Mouse (Mus musculus): ENCODE results near the gene Ms4a4b.
"Not testable (repeated sequence)": the region's sequence is repeated elsewhere in the genome, so short reads cannot be mapped to it uniquely, and the experiment has no call there.

Ms4a4b gene

GRCm38 (mm10) chr19:11486599-11486998 is 43.2 kb downstream of the Ms4a4b start:
- DNase-seq = no peak

DNA sequence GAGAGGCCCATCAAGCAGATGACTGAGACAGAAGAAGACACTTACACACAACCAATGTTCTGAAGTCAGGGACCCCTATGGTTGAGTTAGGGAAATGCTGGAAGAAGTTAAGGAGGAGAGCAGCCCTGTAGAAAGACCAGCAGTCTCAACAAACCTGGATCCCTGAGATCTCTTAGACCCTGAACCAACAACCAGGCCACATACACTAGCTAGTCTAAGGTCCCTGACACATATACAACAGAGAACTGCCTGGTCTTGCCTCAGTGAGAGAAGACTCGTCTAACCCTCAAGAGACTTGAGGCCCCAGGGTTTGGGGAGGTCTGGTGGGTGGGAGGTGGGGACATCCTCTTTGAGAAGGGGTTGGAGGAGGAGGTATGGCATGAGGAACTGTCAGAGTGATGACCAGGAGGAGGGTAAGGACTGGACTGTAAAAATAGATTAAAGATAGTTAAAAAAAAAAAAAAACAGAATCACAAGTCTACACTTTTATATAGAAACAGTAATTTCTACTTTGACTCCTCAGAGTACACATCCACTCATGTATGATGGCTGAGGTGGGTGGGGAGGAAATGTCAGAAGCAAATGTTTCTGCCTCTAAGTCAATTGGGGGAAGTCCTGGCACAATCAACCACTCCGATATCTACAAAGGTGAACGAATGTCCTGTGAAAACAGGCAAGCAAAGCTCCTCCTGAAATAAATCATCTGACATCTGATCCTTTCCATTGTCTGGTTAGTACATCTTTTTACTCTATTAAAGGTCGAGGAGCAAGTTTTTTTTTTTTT is 48.2 kb downstream of the Ms4a4b start:
- DNase-seq = no peak

GRCm38 (mm10) chr19:11492671-11493070 is 49.3 kb downstream of the Ms4a4b start:
- no peak for DNase-seq

DNA sequence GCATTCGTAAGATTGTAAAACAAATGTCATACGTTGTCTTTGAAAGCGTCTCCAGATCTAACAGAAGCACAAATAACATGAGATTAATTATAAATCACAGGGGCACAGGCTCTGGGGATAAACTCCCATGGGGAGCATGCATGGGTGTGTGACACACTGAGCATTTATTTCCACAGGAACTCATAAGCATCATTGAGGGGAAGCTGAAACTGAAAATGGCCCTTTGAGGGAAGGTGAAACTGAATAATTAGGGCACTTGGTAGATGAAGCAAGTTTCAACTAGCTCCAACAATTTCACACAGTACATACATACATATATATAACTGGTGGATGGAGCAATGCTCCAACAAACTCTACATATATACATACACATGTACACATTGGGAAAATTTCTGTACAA is 51.2 kb downstream of the Ms4a4b start:
- DNase-seq = no peak

DNA sequence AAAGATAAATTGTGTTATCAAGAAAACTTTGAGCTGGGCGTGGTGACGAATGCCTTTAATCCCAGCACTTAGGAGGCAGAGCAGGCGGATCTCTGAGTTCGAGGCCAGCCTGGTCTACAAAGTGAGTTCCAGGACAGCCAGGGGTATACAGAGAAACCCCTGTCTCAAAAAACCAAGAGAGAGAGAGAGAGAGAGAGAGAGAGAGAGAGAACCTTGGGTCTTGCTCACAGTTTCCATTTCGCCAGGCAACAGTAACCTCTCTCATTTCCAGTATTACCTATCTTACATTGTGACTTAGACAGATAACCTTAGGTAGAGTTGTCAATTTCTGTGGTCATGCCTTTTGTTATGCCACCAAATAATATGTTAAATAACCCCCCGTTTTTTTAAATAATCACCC is 53.0 kb downstream of the Ms4a4b start:
- DNase-seq = no peak

- DNase-seq = not testable (repeated sequence)
These were observed 53.9 kb downstream of the Ms4a4b start for GRCm38 (mm10) chr19:11497300-11497699.

DNA sequence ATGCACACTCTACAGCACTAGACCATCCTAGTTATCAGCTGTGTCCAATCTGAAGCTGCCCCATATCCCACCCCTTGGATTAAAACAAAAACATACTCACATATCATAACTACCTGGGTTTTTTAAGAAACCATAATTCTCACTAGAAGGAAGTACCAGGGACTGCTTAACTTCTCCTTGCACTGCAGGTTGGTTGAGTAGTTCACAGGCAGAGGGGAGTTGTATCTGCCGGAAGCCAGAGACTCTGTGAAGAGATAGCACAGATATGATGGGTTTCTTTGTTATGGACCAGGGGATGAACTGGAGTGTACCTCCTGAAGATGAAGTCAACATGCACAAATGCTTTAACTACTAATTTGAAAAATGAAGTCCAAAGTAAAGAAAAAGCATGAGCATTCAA is 57.4 kb downstream of the Ms4a4b start:
- no peak for DNase-seq

DNA sequence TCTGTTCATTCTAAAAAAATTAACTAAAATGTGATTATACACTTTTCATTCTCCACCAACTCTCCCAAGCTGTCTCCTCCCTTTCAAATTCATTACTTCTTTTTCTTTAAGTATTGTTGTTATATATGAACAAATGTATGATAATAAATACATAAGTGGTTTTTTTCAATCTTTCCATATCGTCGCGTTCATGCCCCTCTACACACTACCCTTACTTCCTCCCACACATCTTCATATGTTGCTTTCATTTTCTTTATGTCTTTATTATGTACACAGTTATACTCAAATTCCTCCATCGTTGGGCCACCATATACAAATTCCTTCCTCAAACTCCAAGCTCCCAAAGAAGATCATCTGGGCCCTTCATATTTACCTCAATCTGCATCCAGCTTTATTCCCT is 58.0 kb downstream of the Ms4a4b start:
- DNase-seq = no peak

DNA sequence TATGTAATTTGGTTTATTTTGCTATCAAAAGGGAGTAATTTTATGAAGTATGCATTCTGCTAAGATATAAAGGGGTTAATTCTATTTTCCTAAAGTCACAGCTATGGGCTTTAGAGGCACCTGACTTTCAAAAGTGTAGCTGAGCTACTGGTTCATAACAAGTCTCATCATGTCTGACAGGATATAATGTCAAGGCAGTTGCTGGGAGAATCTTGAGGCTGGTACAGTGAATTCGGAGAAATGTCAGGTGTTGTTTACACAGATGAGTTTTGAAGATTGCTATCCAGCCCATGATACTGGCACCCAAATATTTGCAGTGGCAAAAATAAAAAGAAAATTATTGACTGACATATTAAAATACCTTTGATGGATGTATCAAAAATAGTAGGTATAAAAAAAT is 61.5 kb downstream of the Ms4a4b start:
- DNase-seq = no peak

GRCm38 (mm10) chr19:11513458-11513857 is 70.1 kb downstream of the Ms4a4b start:
- DNase-seq = no peak

GRCm38 (mm10) chr19:11516246-11516645 is 72.9 kb downstream of the Ms4a4b start, which contains the start of gene Ms4a6b:
Gene Ms4a6b, plus strand, starts transcription at chr19:11516512.
- no peak for DNase-seq

Data from lung, adult 18-20 months (tissue).